Mouse (Mus musculus): ENCODE results near the gene Olfr844. TPM values are rescaled to one million over a fixed set of nuclear protein-coding genes. Genes with fewer than 3 reads are reported as not detected.

The Olfr844 gene
- total RNA-seq (2021) (not detected), polyA plus RNA-seq (2012; rRNA removed) (not detected in 2 replicates)
- long read RNA-seq = 0 reads

GRCm38 (mm10) chr9:19316047-19316446 lies at the start of gene Olfr844:
Olfr844 (plus strand) TSS chr9:19316347.
- no peak for DNase-seq

- DNase-seq = no peak
These were observed 20.0 kb downstream of the Olfr844 start, which contains the start of gene Olfr845 for GRCm38 (mm10) chr9:19336157-19336556. Olfr845 (plus strand) TSS chr9:19336457.

GRCm38 (mm10) chr9:19363905-19364304 lies 47.8 kb downstream of the Olfr844 start, which contains the start of gene Olfr846:
Olfr846 (minus strand) TSS chr9:19364005.
- DNase-seq = no peak

Other genes with a start within 250 kb of the Olfr844 start
- not detected for gene Olfr836, start 196.0 kb upstream of the Olfr844 start, total RNA-seq (2021)
- not detected in 2 replicates for gene Olfr836, start 196.0 kb upstream of the Olfr844 start, polyA plus RNA-seq (2012; rRNA removed)
- gene Olfr837, start 180.0 kb upstream of the Olfr844 start, total RNA-seq (2021) = not detected
- not detected in 2 replicates for gene Olfr837, start 180.0 kb upstream of the Olfr844 start, polyA plus RNA-seq (2012; rRNA removed)
- not detected for gene Olfr839-ps1, start 139.0 kb upstream of the Olfr844 start, total RNA-seq (2021)
- gene Olfr839-ps1, start 139.0 kb upstream of the Olfr844 start, polyA plus RNA-seq (2012; rRNA removed) = not detected in 2 replicates
- gene Olfr843, start 64.4 kb upstream of the Olfr844 start, total RNA-seq (2021) = not detected
- gene Olfr843, start 64.4 kb upstream of the Olfr844 start, polyA plus RNA-seq (2012; rRNA removed) = not detected in 2 replicates
- not detected for gene Olfr845, start 20.1 kb downstream of the Olfr844 start, total RNA-seq (2021)
- not detected in 2 replicates for gene Olfr845, start 20.1 kb downstream of the Olfr844 start, polyA plus RNA-seq (2012; rRNA removed)
- gene Olfr846, start 47.7 kb downstream of the Olfr844 start, total RNA-seq (2021) = not detected
- gene Olfr846, start 47.7 kb downstream of the Olfr844 start, polyA plus RNA-seq (2012; rRNA removed) = not detected in 2 replicates
- not detected for gene Olfr847, start 62.3 kb downstream of the Olfr844 start, total RNA-seq (2021)
- not detected in 2 replicates for gene Olfr847, start 62.3 kb downstream of the Olfr844 start, polyA plus RNA-seq (2012; rRNA removed)
- not detected for gene Olfr849, start 123.9 kb downstream of the Olfr844 start, total RNA-seq (2021)
- not detected in 2 replicates for gene Olfr849, start 123.9 kb downstream of the Olfr844 start, polyA plus RNA-seq (2012; rRNA removed)
- not detected for gene Olfr850, start 161.9 kb downstream of the Olfr844 start, total RNA-seq (2021)
- gene Olfr850, start 161.9 kb downstream of the Olfr844 start, polyA plus RNA-seq (2012; rRNA removed) = not detected in 2 replicates
- gene Olfr851, start 176.9 kb downstream of the Olfr844 start, total RNA-seq (2021) = not detected
- not detected in 2 replicates for gene Olfr851, start 176.9 kb downstream of the Olfr844 start, polyA plus RNA-seq (2012; rRNA removed)
- gene Olfr853, start 224.7 kb downstream of the Olfr844 start, total RNA-seq (2021) = not detected
- gene Olfr853, start 224.7 kb downstream of the Olfr844 start, polyA plus RNA-seq (2012; rRNA removed) = not detected in 2 replicates